Mouse (Mus musculus): ENCODE measurements at regions not wholly inside any gene's neighbourhood (a gene's known extent, or its start where the extent isn't known, plus 50 kb on each side); places are given as distances from the start of the nearest gene placed in this dataset.
"Not testable (repeated sequence)": the region's sequence is repeated elsewhere in the genome, so short reads cannot be mapped to it uniquely, and the experiment has no call there.

- H3K9ac ChIP-seq; H3K36me3 ChIP-seq; H3K27ac ChIP-seq (replicated peaks); H3K4me2 ChIP-seq (replicated peaks); H3K9me3 ChIP-seq (replicated peaks); H3K4me3 ChIP-seq (replicated peaks); H3K27me3 ChIP-seq: not testable (repeated sequence)
- H3K4me1 ChIP-seq: peaks cover 41% of the 10 kb centered on the region
- 0 out of 2 replicates have a peak, but pooled peaks have one; percentile 49 for ATAC-seq (ENCODE audit: insufficient number of reproducible peaks, low FRiP score, low TSS enrichment, low read depth)
- WGBS: 56% methylated on average over 3 of the region's 7 CpGs
These were observed 259.3 kb downstream of the Prex1 start for GRCm38 (mm10) chr2:166454160-166454888.

- Histone ChIP-seq H3K9ac (no peak overlapping the region), H3K4me3 (replicated peaks) (no peak overlapping the region), H3K4me2 (replicated peaks) (no peak overlapping the region), H3K36me3 (no peaks in the 10 kb centered on the region), H3K9me3 (replicated peaks) (no peaks in the 10 kb centered on the region), H3K27me3 (no peaks in the 10 kb centered on the region; the same call in 1 of the 2 replicates), H3K27ac (replicated peaks) (no peak overlapping the region), H3K4me1 (peaks cover 49% of the 10 kb centered on the region)
- 82% methylated on average over 7 of the region's 7 CpGs for WGBS
- no peak for ATAC-seq (ENCODE audit: insufficient number of reproducible peaks, low FRiP score, low TSS enrichment, low read depth)
These were observed 262.7 kb downstream of the Prex1 start for GRCm38 (mm10) chr2:166450964-166451363.

GRCm38 (mm10) chr2:166450380-166450779, 263.3 kb downstream of the Prex1 start:
- H3K27ac ChIP-seq (replicated peaks): no peak overlapping the region
- no peaks in the 10 kb centered on the region for H3K36me3 ChIP-seq
- H3K4me1 ChIP-seq: peaks cover 49% of the 10 kb centered on the region
- 40% methylated on average over 10 of the region's 10 CpGs for WGBS
- no peak for ATAC-seq (ENCODE audit: insufficient number of reproducible peaks, low FRiP score, low TSS enrichment, low read depth)
- H3K4me2 ChIP-seq (replicated peaks): no peak overlapping the region
- H3K4me3 ChIP-seq (replicated peaks): no peak overlapping the region
- no peak overlapping the region for H3K9ac ChIP-seq
- no peaks in the 10 kb centered on the region; the same call in 1 of the 2 replicates for H3K27me3 ChIP-seq
- H3K9me3 ChIP-seq (replicated peaks): no peaks in the 10 kb centered on the region

- H3K4me1 ChIP-seq: peaks cover 45% of the 10 kb centered on the region
- no peak overlapping the region for H3K9ac ChIP-seq
- no peak overlapping the region for H3K4me3 ChIP-seq (replicated peaks)
- H3K9me3 ChIP-seq (replicated peaks): no peaks in the 10 kb centered on the region
- no peaks in the 10 kb centered on the region for H3K36me3 ChIP-seq
- peaks cover 4% of the 10 kb centered on the region; the same call in 1 of the 2 replicates for H3K27me3 ChIP-seq
- WGBS: 63% methylated on average over 13 of the region's 13 CpGs
- no peak for ATAC-seq (ENCODE audit: insufficient number of reproducible peaks, low FRiP score, low TSS enrichment, low read depth)
- no peak overlapping the region for H3K4me2 ChIP-seq (replicated peaks)
- 0 out of 2 replicates have a peak overlapping the region, but pooled peaks have one; percentile 17 for H3K27ac ChIP-seq (replicated peaks)
These were observed 264.9 kb downstream of the Prex1 start for GRCm38 (mm10) chr2:166448724-166449123.

GRCm38 (mm10) chr2:166448161-166448560, 265.5 kb downstream of the Prex1 start:
- WGBS: 22% methylated on average over 11 of the region's 11 CpGs
- no peaks in the 10 kb centered on the region for H3K9me3 ChIP-seq (replicated peaks)
- H3K4me1 ChIP-seq: peaks cover 46% of the 10 kb centered on the region
- 0 out of 2 replicates have a peak, but pooled peaks have one; percentile 31 for ATAC-seq (ENCODE audit: insufficient number of reproducible peaks, low FRiP score, low TSS enrichment, low read depth)
- no peak overlapping the region for H3K9ac ChIP-seq
- H3K4me3 ChIP-seq (replicated peaks): no peak overlapping the region
- peaks cover 4% of the 10 kb centered on the region; the same call in 1 of the 2 replicates for H3K27me3 ChIP-seq
- no peaks in the 10 kb centered on the region for H3K36me3 ChIP-seq
- H3K4me2 ChIP-seq (replicated peaks): 0 out of 2 replicates have a peak overlapping the region, but pooled peaks have one; percentile 8
- H3K27ac ChIP-seq (replicated peaks): 0 out of 2 replicates have a peak overlapping the region, but pooled peaks have one; percentile 17

GRCm38 (mm10) chr2:166446536-166446935, 267.1 kb downstream of the Prex1 start:
- Histone ChIP-seq H3K4me1 (peaks cover 50% of the 10 kb centered on the region), H3K4me2 (replicated peaks) (no peak overlapping the region), H3K9me3 (replicated peaks) (no peaks in the 10 kb centered on the region), H3K4me3 (replicated peaks) (no peak overlapping the region), H3K27ac (replicated peaks) (no peak overlapping the region), H3K27me3 (peaks cover 4% of the 10 kb centered on the region; the same call in 1 of the 2 replicates), H3K36me3 (no peaks in the 10 kb centered on the region), H3K9ac (no peak overlapping the region)
- WGBS: 79% methylated on average over 3 of the region's 3 CpGs
- no peak for ATAC-seq (ENCODE audit: insufficient number of reproducible peaks, low FRiP score, low TSS enrichment, low read depth)

- H3K36me3 ChIP-seq; H3K4me3 ChIP-seq (replicated peaks); H3K9ac ChIP-seq; H3K9me3 ChIP-seq (replicated peaks); H3K4me2 ChIP-seq (replicated peaks); ATAC-seq (ENCODE audit: insufficient number of reproducible peaks, low FRiP score, low TSS enrichment, low read depth); H3K27ac ChIP-seq (replicated peaks); H3K27me3 ChIP-seq: not testable (repeated sequence)
- H3K4me1 ChIP-seq: peaks cover 50% of the 10 kb centered on the region
- WGBS: 63% methylated on average over 7 of the region's 7 CpGs
These were observed 267.8 kb downstream of the Prex1 start for GRCm38 (mm10) chr2:166445824-166446223.

- ATAC-seq (ENCODE audit: insufficient number of reproducible peaks, low FRiP score, low TSS enrichment, low read depth): no peak
- Histone ChIP-seq H3K4me3 (replicated peaks) (no peak overlapping the region), H3K36me3 (no peaks in the 10 kb centered on the region), H3K27ac (replicated peaks) (no peak overlapping the region), H3K9me3 (replicated peaks) (no peaks in the 10 kb centered on the region), H3K4me2 (replicated peaks) (no peak overlapping the region), H3K9ac (no peak overlapping the region), H3K27me3 (peaks cover 4% of the 10 kb centered on the region; the same call in 1 of the 2 replicates), H3K4me1 (peaks cover 24% of the 10 kb centered on the region)
- 18% methylated on average over 15 of the region's 15 CpGs for WGBS
These were observed 270.6 kb downstream of the Prex1 start for GRCm38 (mm10) chr2:166442997-166443396.

- Histone ChIP-seq H3K4me2 (replicated peaks) (no peak overlapping the region), H3K9me3 (replicated peaks) (no peaks in the 10 kb centered on the region), H3K36me3 (no peaks in the 10 kb centered on the region), H3K27ac (replicated peaks) (no peak overlapping the region), H3K4me1 (peaks cover 7% of the 10 kb centered on the region), H3K9ac (no peak overlapping the region), H3K4me3 (replicated peaks) (no peak overlapping the region), H3K27me3 (peaks cover 4% of the 10 kb centered on the region; the same call in 1 of the 2 replicates)
- WGBS: 63% methylated on average over 13 of the region's 13 CpGs
- no peak for ATAC-seq (ENCODE audit: insufficient number of reproducible peaks, low FRiP score, low TSS enrichment, low read depth)
These were observed 273.5 kb downstream of the Prex1 start for GRCm38 (mm10) chr2:166439847-166440775.

GRCm38 (mm10) chr2:166438207-166438606, 275.4 kb downstream of the Prex1 start:
- peaks cover 23% of the 10 kb centered on the region for H3K4me1 ChIP-seq
- 71% methylated on average over 9 of the region's 9 CpGs for WGBS
- no peak overlapping the region for H3K4me3 ChIP-seq (replicated peaks)
- H3K4me2 ChIP-seq (replicated peaks): no peak overlapping the region
- H3K27me3 ChIP-seq: no peaks in the 10 kb centered on the region
- no peak overlapping the region for H3K9ac ChIP-seq
- H3K9me3 ChIP-seq (replicated peaks): no peaks in the 10 kb centered on the region
- no peak for ATAC-seq (ENCODE audit: insufficient number of reproducible peaks, low FRiP score, low TSS enrichment, low read depth)
- no peaks in the 10 kb centered on the region for H3K36me3 ChIP-seq
- H3K27ac ChIP-seq (replicated peaks): no peak overlapping the region

- WGBS: 31% methylated on average over 8 of the region's 8 CpGs
- ATAC-seq (ENCODE audit: insufficient number of reproducible peaks, low FRiP score, low TSS enrichment, low read depth): 0 out of 2 replicates have a peak, but pooled peaks have one; percentile 26
These were observed 279.1 kb downstream of the Prex1 start for GRCm38 (mm10) chr2:166434554-166434953.

More at GRCm38 (mm10) chr2:166434554-166434953, 279.1 kb downstream of the Prex1 start:
- H3K4me3 ChIP-seq (replicated peaks): no peak overlapping the region
- H3K4me1 ChIP-seq: peaks cover 37% of the 10 kb centered on the region
- H3K9me3 ChIP-seq (replicated peaks): no peaks in the 10 kb centered on the region
- H3K27me3 ChIP-seq: no peaks in the 10 kb centered on the region
- no peak overlapping the region for H3K4me2 ChIP-seq (replicated peaks)
- no peak overlapping the region for H3K27ac ChIP-seq (replicated peaks)
- no peak overlapping the region for H3K9ac ChIP-seq
- H3K36me3 ChIP-seq: no peaks in the 10 kb centered on the region
